Mouse (Mus musculus) adipose tissue, adult 10 weeks (tissue): ENCODE results near the gene C87436. TPM values are rescaled to one million over a fixed set of nuclear protein-coding genes. Genes with fewer than 3 reads are reported as not detected.

Source experiments
- polyA plus RNA-seq: library from polyadenylated mRNA; stranded (reverse); fragments of 350-450 nt; fragmentation: Illumina TruSeq; extraction: RNeasy Lipid Tissue Mini Kit (QIAGEN cat#74804); gene quantifications from one replicate; pipeline ENCODE4 v1.2.3, GENCODE M21; 2014; ENCODE audit warnings: low read depth, low replicate concordance

Gene C87436
- 18.0 TPM for polyA plus RNA-seq

GRCm38 (mm10) chr6:86438272-86439118, at the start of gene C87436:
Gene C87436, plus strand, starts transcription at chr6:86438374.

GRCm38 (mm10) chr6:86396581-86397256, 41.5 kb upstream of the C87436 start, which contains the start of gene Pcyox1:
Gene Pcyox1, minus strand, starts transcription at chr6:86397154.

GRCm38 (mm10) chr6:86404100-86404861, 33.9 kb upstream of the C87436 start, which contains the start of gene Tia1:
Gene Tia1, plus strand, starts transcription at chr6:86404219.

DNA sequence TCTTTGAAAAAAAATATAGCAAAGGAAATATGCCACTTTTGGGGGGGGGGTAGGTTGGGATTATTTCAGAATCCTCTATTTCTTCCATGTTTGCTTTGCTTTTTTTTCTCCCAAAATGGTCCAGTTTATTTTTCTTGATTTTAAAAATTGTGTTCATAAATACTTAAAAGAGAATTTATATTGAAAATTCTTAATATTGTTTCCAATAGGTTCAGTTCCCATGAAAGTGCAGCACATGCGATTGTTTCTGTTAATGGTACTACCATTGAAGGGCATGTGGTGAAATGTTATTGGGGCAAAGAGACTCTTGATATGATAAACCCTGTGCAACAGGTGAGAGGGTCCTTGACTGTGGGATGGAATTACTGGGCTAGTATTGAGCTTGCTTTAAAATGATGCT, 11.8 kb upstream of the C87436 start, which contains the start of gene Gm44790:
TSS of gene Gm44790 (plus strand) at position 301 of the 400 bp plus-strand sequence.

Other genes starting within 250 kb of the C87436 start
- gene Tgfa, start 243.2 kb upstream of the C87436 start, polyA plus RNA-seq: 5.6 TPM
- 34.9 TPM for gene Fam136a, start 72.7 kb upstream of the C87436 start, polyA plus RNA-seq
- 96.0 TPM for gene Snrpg, start 67.1 kb upstream of the C87436 start, polyA plus RNA-seq
- 91.8 TPM for gene Pcyox1, start 41.2 kb upstream of the C87436 start, polyA plus RNA-seq
- gene Tia1, start 34.2 kb upstream of the C87436 start, polyA plus RNA-seq: 40.1 TPM
- gene Gm44790, start 11.7 kb upstream of the C87436 start, polyA plus RNA-seq: not detected
- 150 TPM for gene Pcbp1, start 87.9 kb downstream of the C87436 start, polyA plus RNA-seq
- gene Asprv1, start 189.8 kb downstream of the C87436 start, polyA plus RNA-seq: 0.66 TPM
- 5.6 TPM for gene Mxd1, start 230.8 kb downstream of the C87436 start, polyA plus RNA-seq
- 71.0 TPM for gene Snrnp27, start 246.1 kb downstream of the C87436 start, polyA plus RNA-seq